21 mouse cellular contexts compared by ENCODE assay signal in genomic region chr15:89305966-89306365, GRCm38 (mm10). TPM values are rescaled to one million over a fixed set of nuclear protein-coding genes. Genes with fewer than 3 reads are reported as not detected.
"Had no signal": no experiment of that assay in that cellular context is flagged by ENCODE, and none has a peak within 500 bp of the region (broad histone marks: within the 10 kb centered on the region; RNA-seq: fewer than 3 reads in every experiment).

No protein-coding gene starts in this region.

- H3K27ac ChIP-seq: lung, embryonic 15.5 days; macrophage; midbrain, embryonic 13.5 days; midbrain, embryonic 15.5 days; neural tube, embryonic 12.5 days; stomach, embryonic 15.5 days; stomach, postnatal 0 days had no signal

- H3K4me1 ChIP-seq: neural tube, embryonic 12.5 days had no signal

- DNase-seq: liver, postnatal 0 days; lung, adult 2 months; lung, postnatal 14 days; lung, postnatal 36 days; right cerebral cortex, postnatal 14 days; thymus, adult 2 months; thymus, postnatal 25 days; thymus, postnatal 4 days had no signal

- ATAC-seq: liver, postnatal 0 days; lung, postnatal 0 days; midbrain, embryonic 13.5 days; midbrain, embryonic 15.5 days had no signal

- H3K4me2 ChIP-seq: lung, embryonic 15.5 days; midbrain, embryonic 11.5 days; midbrain, embryonic 13.5 days; midbrain, embryonic 15.5 days; neural tube, embryonic 12.5 days; stomach, embryonic 15.5 days had no signal

- H3K27me3 ChIP-seq: lung, embryonic 15.5 days; megakaryocyte, embryonic 14.5 days; midbrain, embryonic 13.5 days; midbrain, embryonic 15.5 days; neural tube, embryonic 12.5 days; stomach, embryonic 15.5 days had no signal

- H3K9ac ChIP-seq: liver, postnatal 0 days; lung, embryonic 15.5 days; midbrain, embryonic 13.5 days; midbrain, embryonic 15.5 days; neural tube, embryonic 12.5 days; stomach, embryonic 15.5 days had no signal

- H3K4me3 ChIP-seq: lung, embryonic 15.5 days; megakaryocyte, embryonic 14.5 days; midbrain, embryonic 13.5 days; midbrain, embryonic 15.5 days; neural tube, embryonic 12.5 days; stomach, embryonic 15.5 days had no signal

- H3K9me3 ChIP-seq: lung, embryonic 15.5 days; megakaryocyte, embryonic 14.5 days; midbrain, embryonic 13.5 days; midbrain, embryonic 15.5 days; neural tube, embryonic 12.5 days; stomach, embryonic 15.5 days had no signal

RNA-seq across cellular contexts. Expression of gene Adm2, which starts 16.6 kb away (rescaled TPM):
- polyA plus RNA-seq: macrophage; midbrain, embryonic 11.5 days; midbrain, embryonic 13.5 days; midbrain, embryonic 15.5 days; midbrain, postnatal 0 days; neural tube, embryonic 12.5 days; neural tube, embryonic 14.5 days; urinary bladder, adult 2 months had no signal

RNA-seq across cellular contexts. Expression of gene Miox, which starts 28.2 kb away (rescaled TPM):
- polyA plus RNA-seq: lung, embryonic 15.5 days; lung, postnatal 0 days; macrophage; midbrain, embryonic 11.5 days; midbrain, embryonic 13.5 days; midbrain, embryonic 15.5 days; midbrain, postnatal 0 days; neural tube, embryonic 12.5 days; neural tube, embryonic 14.5 days; stomach, postnatal 0 days; urinary bladder, adult 2 months had no signal
